Mouse (Mus musculus) myocyte (in vitro differentiated cells): ENCODE results near the gene Grb2. TPM values are rescaled to one million over a fixed set of nuclear protein-coding genes. Genes with fewer than 3 reads are reported as not detected.

Experiments used
- H3K27me3 ChIP-seq: one replicate; pipeline ENCODE4 v1.6.1; 2011; ENCODE audit not compliant: control insufficient read depth, insufficient read depth, insufficient read length
- H3K36me3 ChIP-seq: one replicate; pipeline ENCODE4 v1.6.1; 2011; ENCODE audit not compliant: control insufficient read depth, insufficient read depth
- H3K4me2 ChIP-seq: one replicate; pipeline ENCODE4 v1.6.1; 2011; ENCODE audit warnings: low read depth, control low read depth
- H3K4me3 ChIP-seq: one replicate; pipeline ENCODE4 v1.5.1; 2011; ENCODE audit warnings: mild to moderate bottlenecking, control low read depth, moderate library complexity
- H3K79me2 ChIP-seq: one replicate; pipeline ENCODE4 v1.6.1; 2011; ENCODE audit not compliant: control insufficient read depth, insufficient read depth
- H3ac ChIP-seq: one replicate; pipeline ENCODE4 v1.6.1; 2011; ENCODE audit not compliant: control insufficient read depth, insufficient read length
- CEBPB ChIP-seq: IDR thresholded peaks from 2 replicates; pipeline ENCODE4 v1.6.1; 2011; ENCODE audit warnings: mild to moderate bottlenecking, moderate library complexity; ENCODE audit not compliant: poor library complexity, insufficient read depth, severe bottlenecking
- E2F4 ChIP-seq: IDR thresholded peaks from one replicate; pipeline ENCODE4 v1.6.1; 2011; ENCODE audit warnings: mild to moderate bottlenecking, control low read depth, moderate library complexity; ENCODE audit not compliant: insufficient read depth
- MAX ChIP-seq: IDR thresholded peaks from one replicate; pipeline ENCODE4 v1.6.1; 2011; ENCODE audit warnings: low read depth, mild to moderate bottlenecking, control low read depth
- MYOD1 ChIP-seq, 3 experiments: IDR thresholded peaks; one replicate each; pipeline ENCODE4 v1.6.1; 2011; ENCODE audit warnings: control low read depth in 2 of 3, low read depth in 2 of 3, mild to moderate bottlenecking in 2 of 3, moderate library complexity in 1 of 3; ENCODE audit not compliant: insufficient read length in 2 of 3, control insufficient read depth in 1 of 3
- MYOG ChIP-seq, 3 experiments: IDR thresholded peaks; one replicate each; pipeline ENCODE4 v1.6.1; 2011; ENCODE audit warnings: control low read depth in 2 of 3, low read depth in 2 of 3, mild to moderate bottlenecking in 2 of 3; ENCODE audit not compliant: insufficient read length in 2 of 3, control insufficient read depth in 1 of 3, insufficient read depth in 1 of 3
- POLR2A ChIP-seq: IDR thresholded peaks from one replicate; pipeline ENCODE4 v1.6.1; 2011; ENCODE audit warnings: low read depth, mild to moderate bottlenecking, control low read depth, moderate library complexity; ENCODE audit not compliant: insufficient read length
- POLR2AphosphoS2 ChIP-seq: IDR thresholded peaks from one replicate; pipeline ENCODE4 v1.6.1; 2011; ENCODE audit warnings: low read depth, control low read depth; ENCODE audit not compliant: insufficient read length
- REST ChIP-seq: IDR thresholded peaks from one replicate; pipeline ENCODE4 v1.6.1; 2011; ENCODE audit warnings: mild to moderate bottlenecking, control low read depth, moderate library complexity; ENCODE audit not compliant: insufficient read depth, insufficient read length
- SRF ChIP-seq: IDR thresholded peaks from one replicate; pipeline ENCODE4 v1.6.1; 2011; ENCODE audit warnings: low read depth; ENCODE audit not compliant: control insufficient read depth, insufficient read length
- TCF12 ChIP-seq: IDR thresholded peaks from one replicate; pipeline ENCODE4 v1.6.1; 2011; ENCODE audit warnings: mild to moderate bottlenecking, control low read depth; ENCODE audit not compliant: poor library complexity, insufficient read depth, severe bottlenecking
- TCF3 ChIP-seq: IDR thresholded peaks from one replicate; pipeline ENCODE4 v1.6.1; 2011; ENCODE audit warnings: low read depth, control low read depth; ENCODE audit not compliant: insufficient read length
- USF1 ChIP-seq: IDR thresholded peaks from one replicate; pipeline ENCODE4 v1.6.1; 2011; ENCODE audit warnings: low read depth, mild to moderate bottlenecking, control low read depth, moderate library complexity
- polyA plus RNA-seq: library from polyadenylated mRNA; unstranded; fragments of >200 nt; fragmentation: generic; extraction: Trizol; gene quantifications from one replicate; pipeline ENCODE4 v1.2.1, GENCODE M21; 2012; ENCODE audit warnings: missing spikeins

Grb2 gene
- polyA plus RNA-seq, 1 experiment, result 71.2 TPM

DNA sequence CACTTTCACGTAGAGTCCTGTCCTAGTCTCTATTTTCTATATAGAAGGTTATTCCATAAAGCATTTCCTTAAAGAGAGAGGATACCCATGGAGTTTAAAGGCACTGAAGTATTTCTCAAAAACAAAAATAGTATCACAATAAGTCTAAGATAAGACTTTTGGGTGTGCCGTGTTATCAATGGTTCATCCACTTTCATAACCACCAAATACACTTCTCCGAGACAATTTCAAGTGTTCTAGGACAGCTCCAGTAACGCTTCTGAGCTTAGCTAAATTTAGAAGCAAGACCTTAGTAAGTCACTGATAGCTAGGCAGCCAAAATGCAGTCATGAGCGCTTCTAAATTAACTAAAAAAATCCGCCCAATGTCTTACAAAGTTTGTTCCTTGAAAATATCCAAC, 22.0 kb downstream of the Grb2 start:
- Histone ChIP-seq H3ac (no peak overlapping the region), H3K4me2 (peak overlapping the region; percentile 65), H3K36me3 (peaks cover 12% of the 10 kb centered on the region), H3K27me3 (no peaks in the 10 kb centered on the region), H3K79me2 (peaks cover 78% of the 10 kb centered on the region), H3K4me3 (no peak overlapping the region)
- TF ChIP-seq E2F4, result no peak
- TF ChIP-seq MYOG (IDR thresholded peaks at IDR 0.05; ENCODE audit: control insufficient read depth in 1 of 3, insufficient read depth in 1 of 3, insufficient read length in 2 of 3, low read depth in 2 of 3), result no peak
- TF ChIP-seq SRF, result no peak
- no peak for TF ChIP-seq TCF12
- TF ChIP-seq REST, result no peak
- no peak for TF ChIP-seq POLR2A
- TF ChIP-seq POLR2AphosphoS2, result no peak
- no peak for TF ChIP-seq USF1
- TF ChIP-seq MYOD1 (IDR thresholded peaks at IDR 0.05; ENCODE audit: control insufficient read depth in 1 of 3, insufficient read length in 2 of 3, low read depth in 2 of 3), result no peak
- TF ChIP-seq CEBPB, result no peak
- TF ChIP-seq MAX, result no peak
- TF ChIP-seq TCF3, result no peak

- Histone ChIP-seq H3ac (no peak overlapping the region), H3K36me3 (peaks cover 12% of the 10 kb centered on the region), H3K4me2 (peak overlapping the region; percentile 65), H3K27me3 (no peaks in the 10 kb centered on the region), H3K79me2 (peaks cover 78% of the 10 kb centered on the region), H3K4me3 (no peak overlapping the region)
- TF ChIP-seq TCF12, result no peak
- peak; percentile 29 to 76 (median 52) for TF ChIP-seq MYOD1 (IDR thresholded peaks at IDR 0.05; ENCODE audit: control insufficient read depth in 1 of 3, insufficient read length in 2 of 3, low read depth in 2 of 3)
- TF ChIP-seq E2F4, result no peak
- no peak for TF ChIP-seq SRF
These were observed 22.4 kb downstream of the Grb2 start for GRCm38 (mm10) chr11:115685954-115686353.

DNA sequence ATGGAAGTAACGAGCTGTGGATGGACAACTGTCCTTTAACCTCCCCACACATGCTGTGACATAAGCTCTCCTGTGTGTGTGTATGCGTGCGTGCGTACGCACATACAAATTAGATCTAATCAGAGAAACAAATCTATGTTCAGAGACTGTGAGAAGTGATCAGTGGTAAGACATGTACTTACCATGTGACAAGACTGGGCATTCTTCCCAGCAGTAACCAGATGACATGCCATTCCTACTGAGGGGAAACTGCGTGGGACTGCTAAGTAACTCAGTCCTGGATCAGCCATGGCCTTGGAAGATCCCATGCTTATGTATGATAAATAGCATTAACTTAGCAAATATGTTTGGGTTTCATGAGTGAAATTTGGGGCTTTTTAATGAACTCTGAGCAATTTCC, 23.5 kb downstream of the Grb2 start:
- Histone ChIP-seq H3K79me2 (peaks cover 78% of the 10 kb centered on the region), H3K27me3 (no peaks in the 10 kb centered on the region), H3K4me3 (no peak overlapping the region), H3K4me2 (peak overlapping the region; percentile 65), H3K36me3 (peaks cover 12% of the 10 kb centered on the region), H3ac (no peak overlapping the region)
- no peak for TF ChIP-seq MYOG (IDR thresholded peaks at IDR 0.05; ENCODE audit: control insufficient read depth in 1 of 3, insufficient read depth in 1 of 3, insufficient read length in 2 of 3, low read depth in 2 of 3)
- peak; percentile 44 for TF ChIP-seq USF1
- TF ChIP-seq MAX, result no peak
- no peak for TF ChIP-seq E2F4

DNA sequence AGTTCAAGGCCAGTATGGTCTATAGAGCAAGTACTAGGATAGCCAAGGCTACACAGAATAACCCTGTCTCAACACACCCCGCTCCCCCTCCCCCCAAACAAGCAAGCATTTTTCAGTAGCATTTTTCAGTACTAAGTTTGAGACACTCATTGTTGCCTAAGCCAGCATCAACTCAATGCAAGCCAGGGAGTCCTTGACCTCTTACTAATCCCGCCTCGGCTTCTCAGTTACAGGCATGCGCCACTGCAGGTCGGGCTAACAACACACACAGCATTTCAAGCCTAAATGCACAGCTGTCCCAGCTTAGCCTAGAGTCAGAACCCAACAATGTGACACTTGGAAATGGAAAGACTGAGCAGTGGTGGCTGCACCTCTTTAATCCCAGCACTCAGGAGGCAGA, 25.1 kb downstream of the Grb2 start:
- Histone ChIP-seq H3K36me3 (peaks cover 6% of the 10 kb centered on the region), H3K27me3 (no peaks in the 10 kb centered on the region), H3K79me2 (peaks cover 75% of the 10 kb centered on the region), H3K4me3 (no peak overlapping the region), H3K4me2 (no peak overlapping the region), H3ac (no peak overlapping the region)
- no peak for TF ChIP-seq POLR2A
- TF ChIP-seq E2F4, result no peak
- no peak for TF ChIP-seq TCF3
- TF ChIP-seq TCF12, result no peak
- no peak for TF ChIP-seq REST

DNA sequence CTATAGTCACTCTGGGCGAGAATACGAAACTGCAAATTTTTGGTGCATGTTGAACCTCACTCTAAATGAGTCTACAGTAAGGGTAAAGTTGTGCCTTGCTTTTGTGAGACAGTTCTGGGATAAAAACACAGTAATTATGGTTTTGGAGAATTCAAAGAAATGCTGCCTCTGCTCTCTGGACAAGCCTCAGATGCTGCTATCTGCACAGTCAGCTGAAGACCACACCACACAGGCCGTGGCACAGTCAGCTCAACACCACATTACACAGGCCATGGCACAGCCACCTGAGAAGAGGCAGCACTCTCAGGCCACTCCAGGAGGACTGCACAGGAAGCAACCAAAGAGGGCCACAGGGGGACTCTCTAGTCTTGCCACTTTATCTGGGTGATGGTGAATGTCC, 26.0 kb downstream of the Grb2 start:
- Histone ChIP-seq H3K79me2 (peaks cover 72% of the 10 kb centered on the region), H3ac (no peak overlapping the region), H3K27me3 (no peaks in the 10 kb centered on the region), H3K4me2 (no peak overlapping the region), H3K36me3 (peaks cover 6% of the 10 kb centered on the region), H3K4me3 (no peak overlapping the region)
- TF ChIP-seq POLR2AphosphoS2 (no peak), MYOG (IDR thresholded peaks at IDR 0.05; ENCODE audit: control insufficient read depth in 1 of 3, insufficient read depth in 1 of 3, insufficient read length in 2 of 3, low read depth in 2 of 3) (no peak), TCF3 (no peak), MAX (no peak)

GRCm38 (mm10) chr11:115679554-115680238, 28.7 kb downstream of the Grb2 start:
- Histone ChIP-seq H3K36me3 (peaks cover 12% of the 10 kb centered on the region), H3K4me2 (no peak overlapping the region), H3ac (no peak overlapping the region), H3K79me2 (peaks cover 89% of the 10 kb centered on the region), H3K27me3 (no peaks in the 10 kb centered on the region), H3K4me3 (no peak overlapping the region)
- no peak for TF ChIP-seq MYOG (IDR thresholded peaks at IDR 0.05; ENCODE audit: control insufficient read depth in 1 of 3, insufficient read depth in 1 of 3, insufficient read length in 2 of 3, low read depth in 2 of 3)
- TF ChIP-seq CEBPB, result no peak
- TF ChIP-seq USF1, result no peak
- no peak for TF ChIP-seq SRF
- no peak for TF ChIP-seq MYOD1 (IDR thresholded peaks at IDR 0.05; ENCODE audit: control insufficient read depth in 1 of 3, insufficient read length in 2 of 3, low read depth in 2 of 3)
- TF ChIP-seq TCF3, result no peak
- no peak for TF ChIP-seq MAX
- no peak for TF ChIP-seq E2F4
- no peak for TF ChIP-seq POLR2AphosphoS2
- no peak for TF ChIP-seq REST
- TF ChIP-seq TCF12, result no peak
- no peak for TF ChIP-seq POLR2A
